Mouse (Mus musculus): ENCODE data around the gene Hist1h4h. TPM values are rescaled to one million over a fixed set of nuclear protein-coding genes. Genes with fewer than 3 reads are reported as not detected.
"Not testable (repeated sequence)": the region's sequence is repeated elsewhere in the genome, so short reads cannot be mapped to it uniquely, and the experiment has no call there.

The Hist1h4h gene
- polyA plus RNA-seq, 1 experiment from 2014 or later, result 2.8 TPM

DNA sequence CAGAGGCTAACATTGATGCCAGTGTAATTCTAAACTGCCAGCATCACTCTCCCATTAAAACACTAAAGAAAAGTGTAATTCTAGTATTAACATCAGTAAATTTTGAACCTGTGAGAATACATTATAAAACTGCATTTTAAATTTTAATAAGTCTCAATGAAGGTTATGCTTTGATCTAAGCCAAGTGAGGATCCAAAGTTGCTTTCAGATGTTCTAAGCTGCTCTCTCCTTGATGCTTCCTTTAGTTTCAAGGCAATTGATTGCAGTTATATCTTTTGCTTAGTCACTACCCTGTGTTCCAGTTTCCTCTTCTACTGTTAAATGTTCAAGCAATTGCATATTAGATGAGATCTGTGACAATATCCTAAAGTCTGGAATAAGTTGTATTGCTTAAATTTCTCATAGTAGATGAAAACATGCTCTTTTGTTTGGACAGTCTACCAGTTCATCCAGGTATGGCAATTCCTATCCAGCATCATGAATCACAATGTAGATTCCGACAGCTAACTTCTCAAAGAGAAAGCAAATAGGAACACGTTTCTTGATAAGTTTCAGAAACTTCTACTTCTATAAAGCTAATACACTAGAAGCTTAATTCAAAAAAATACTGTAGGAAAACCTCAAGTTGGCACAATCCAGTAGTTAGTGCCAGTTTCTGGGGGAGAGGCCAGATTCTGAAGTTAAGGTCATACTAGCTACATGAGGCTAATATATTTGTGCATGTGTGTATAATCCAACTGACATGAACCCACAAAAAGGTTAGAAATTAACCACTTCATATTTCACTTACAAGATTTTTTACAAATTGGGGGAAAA lies 41.6 kb downstream of the Hist1h4h start:
- H3K27me3 ChIP-seq (ENCODE audit: insufficient read depth, poor library complexity, severe bottlenecking), result no peaks in the 10 kb centered on the region
- H3K4me1 ChIP-seq, result peaks cover 5% of the 10 kb centered on the region; the same call in 1 of the 2 replicates
- WGBS, result 45% methylated on average over 2 of the region's 2 CpGs
- H3K4me3 ChIP-seq, result peak overlapping the region; percentile 58
- H3K36me3 ChIP-seq, result no peaks in the 10 kb centered on the region
- H3K27ac ChIP-seq, result peak overlapping the region; percentile 87
- no peak for DNase-seq (ENCODE audit: low spot score)
- no peaks in the 10 kb centered on the region for H3K9me3 ChIP-seq

DNA sequence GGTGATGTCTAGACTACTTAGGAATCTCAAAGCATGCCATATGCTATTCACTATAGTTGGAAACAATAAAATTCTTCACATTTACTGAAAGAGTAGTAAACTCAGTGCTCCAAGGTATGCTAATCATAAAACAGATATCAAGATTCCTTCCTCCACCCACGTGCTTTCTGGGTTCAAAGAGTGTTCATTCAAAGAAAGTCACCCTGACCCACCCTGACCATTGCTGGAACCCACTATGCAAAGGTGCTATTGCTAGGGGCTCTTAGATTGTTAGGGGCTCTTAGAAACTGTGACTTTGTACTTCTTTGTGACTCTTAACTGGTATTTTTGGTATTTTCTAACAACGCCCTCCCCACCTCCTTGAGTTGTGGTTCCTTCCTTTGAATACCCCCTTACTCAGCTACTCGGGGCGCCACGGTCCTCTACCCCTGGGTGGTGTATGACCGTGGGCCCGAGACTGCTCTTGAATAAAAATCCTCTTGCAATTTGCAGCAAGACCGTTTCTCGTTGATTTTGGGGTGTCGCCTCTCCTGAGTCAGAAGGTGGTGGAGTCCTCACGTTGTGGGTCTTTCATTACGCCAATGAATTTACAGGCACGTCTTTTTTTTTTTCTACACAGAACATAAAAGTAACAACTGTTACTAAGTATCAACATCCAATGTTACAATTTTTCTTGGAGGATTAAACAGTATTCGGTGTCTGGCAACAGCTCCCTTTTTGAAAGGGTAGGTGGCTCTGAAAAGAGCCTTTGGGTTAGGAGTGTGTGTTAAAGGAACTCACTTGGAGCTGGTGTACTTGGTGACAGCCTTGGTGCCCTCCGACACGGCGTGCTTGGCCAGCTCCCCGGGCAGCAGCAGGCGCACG lies 42.4 kb downstream of the Hist1h4h start:
- peak overlapping the region; percentile 87 for H3K27ac ChIP-seq
- not testable (repeated sequence) for H3K27me3 ChIP-seq (ENCODE audit: insufficient read depth, poor library complexity, severe bottlenecking); DNase-seq (ENCODE audit: low spot score); H3K36me3 ChIP-seq; H3K4me1 ChIP-seq; H3K9me3 ChIP-seq
- H3K4me3 ChIP-seq, result peak overlapping the region; percentile 58
- WGBS, result 13% methylated on average over 20 of the region's 20 CpGs

DNA sequence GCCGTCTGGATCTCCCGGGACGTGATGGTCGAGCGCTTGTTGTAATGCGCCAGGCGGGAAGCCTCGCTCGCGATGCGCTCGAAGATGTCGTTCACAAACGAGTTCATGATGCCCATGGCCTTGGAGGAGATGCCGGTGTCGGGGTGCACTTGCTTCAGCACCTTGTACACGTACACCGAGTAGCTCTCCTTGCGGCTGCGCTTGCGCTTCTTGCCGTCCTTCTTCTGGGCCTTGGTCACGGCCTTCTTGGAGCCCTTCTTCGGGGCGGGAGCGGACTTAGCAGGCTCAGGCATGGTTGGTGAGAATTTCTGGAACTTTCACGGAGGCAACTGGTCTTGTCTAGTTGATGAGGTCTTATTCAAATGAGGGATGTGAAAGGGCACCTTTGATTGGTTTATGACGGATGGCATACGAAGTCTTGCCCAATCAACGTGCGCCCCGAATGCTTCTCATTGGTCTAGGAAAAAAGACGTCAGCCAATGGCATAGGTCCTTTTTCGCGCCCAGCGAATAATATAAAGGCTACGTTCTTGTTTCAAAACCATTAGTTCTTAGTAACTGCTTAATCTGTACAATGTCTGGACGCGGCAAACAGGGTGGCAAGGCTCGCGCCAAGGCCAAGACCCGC lies 43.2 kb downstream of the Hist1h4h start, which contains the start of the genes Hist1h2bf and Hist1h2ad:
TSS of gene Hist1h2bf (minus strand) at position 299 of the 627 bp plus-strand sequence.
TSS of gene Hist1h2ad (plus strand) at position 484 of the 627 bp plus-strand sequence.
- H3K27me3 ChIP-seq (ENCODE audit: insufficient read depth, poor library complexity, severe bottlenecking); H3K36me3 ChIP-seq; H3K4me1 ChIP-seq; H3K9me3 ChIP-seq: not testable (repeated sequence)
- under 1% methylated on average over 42 of the region's 42 CpGs for WGBS
- Histone ChIP-seq H3K4me3 (peak within 1 kb of the TSS; percentile 59), H3K27ac (peak within 1 kb of the TSS; percentile 87)
- DNase-seq (ENCODE audit: low spot score), result peak; percentile 97

DNA sequence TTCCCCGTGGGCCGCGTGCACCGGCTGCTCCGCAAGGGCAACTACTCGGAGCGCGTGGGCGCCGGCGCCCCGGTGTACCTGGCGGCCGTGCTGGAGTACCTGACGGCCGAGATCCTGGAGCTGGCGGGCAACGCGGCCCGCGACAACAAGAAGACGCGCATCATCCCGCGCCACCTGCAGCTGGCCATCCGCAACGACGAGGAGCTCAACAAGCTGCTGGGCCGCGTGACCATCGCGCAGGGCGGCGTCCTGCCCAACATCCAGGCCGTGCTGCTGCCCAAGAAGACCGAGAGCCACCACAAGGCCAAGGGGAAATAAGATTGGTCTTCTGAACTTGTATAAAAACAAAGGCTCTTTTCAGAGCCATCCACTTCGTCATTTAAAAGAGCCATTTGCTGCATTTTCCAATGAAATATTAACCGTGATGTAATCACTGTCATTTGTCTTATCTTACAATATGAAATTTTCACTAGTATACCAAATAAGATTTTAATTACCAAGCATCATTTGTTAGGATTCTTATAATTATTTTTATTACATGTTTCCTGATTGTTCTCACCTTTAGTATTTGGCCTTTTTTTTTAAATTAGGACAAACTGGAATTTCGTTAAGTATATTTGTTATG lies 43.8 kb downstream of the Hist1h4h start:
- H3K36me3 ChIP-seq; DNase-seq (ENCODE audit: low spot score); H3K9me3 ChIP-seq; H3K27me3 ChIP-seq (ENCODE audit: insufficient read depth, poor library complexity, severe bottlenecking); H3K4me1 ChIP-seq: not testable (repeated sequence)
- Histone ChIP-seq H3K4me3 (peak overlapping the region; percentile 59), H3K27ac (peak overlapping the region; percentile 87)
- under 1% methylated on average over 12 of the region's 39 CpGs for WGBS

DNA sequence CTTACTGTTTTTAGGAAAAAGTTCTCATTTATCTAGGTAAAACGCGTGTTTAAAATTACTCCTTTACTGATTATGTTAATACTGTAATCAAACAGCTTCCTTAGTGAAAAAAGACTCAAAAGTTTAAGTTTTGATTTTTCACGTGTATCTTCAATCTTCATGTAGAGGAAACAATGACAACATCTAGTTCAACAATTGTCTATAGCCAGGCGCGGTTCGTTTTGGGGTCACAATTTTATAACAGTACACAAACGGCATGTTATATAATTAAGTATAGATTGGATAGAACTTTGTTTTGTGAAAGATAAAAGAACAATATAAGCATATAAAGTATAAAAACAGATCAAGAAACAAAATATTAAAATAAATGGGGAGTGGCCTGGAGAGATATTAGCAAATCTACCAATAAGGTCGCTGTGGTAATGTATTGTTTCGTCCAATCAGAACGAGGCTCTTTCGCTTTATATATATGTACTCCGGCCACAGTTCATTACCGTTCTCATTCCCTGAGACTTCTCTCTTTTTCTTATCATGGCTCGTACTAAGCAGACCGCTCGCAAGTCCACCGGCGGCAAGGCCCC lies 44.5 kb downstream of the Hist1h4h start, which contains the start of gene Hist1h3d:
TSS of gene Hist1h3d (plus strand) at position 493 of the 581 bp plus-strand sequence.
- Histone ChIP-seq H3K27me3 (ENCODE audit: insufficient read depth, poor library complexity, severe bottlenecking) (no peaks in the 10 kb centered on the region), H3K27ac (peak within 1 kb of the TSS; percentile 90), H3K4me1 (peaks cover 5% of the 10 kb centered on the region; the same call in 1 of the 2 replicates), H3K4me3 (peak within 1 kb of the TSS; percentile 59), H3K9me3 (no peaks in the 10 kb centered on the region), H3K36me3 (no peaks in the 10 kb centered on the region)
- DNase-seq (ENCODE audit: low spot score), result no peak
- WGBS, result under 1% methylated on average over 18 of the region's 18 CpGs

DNA sequence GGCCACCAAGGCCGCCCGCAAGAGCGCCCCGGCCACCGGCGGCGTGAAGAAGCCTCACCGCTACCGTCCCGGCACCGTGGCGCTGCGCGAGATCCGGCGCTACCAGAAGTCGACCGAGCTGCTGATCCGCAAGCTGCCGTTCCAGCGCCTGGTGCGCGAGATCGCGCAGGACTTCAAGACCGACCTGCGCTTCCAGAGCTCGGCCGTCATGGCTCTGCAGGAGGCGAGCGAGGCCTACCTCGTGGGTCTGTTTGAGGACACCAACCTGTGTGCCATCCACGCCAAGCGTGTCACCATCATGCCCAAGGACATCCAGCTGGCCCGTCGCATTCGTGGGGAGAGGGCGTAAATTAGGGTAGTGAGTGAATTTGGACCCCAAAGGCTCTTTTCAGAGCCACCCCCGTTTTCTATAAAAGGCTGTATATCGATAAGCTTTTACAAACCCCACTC lies 45.0 kb downstream of the Hist1h4h start:
- peak overlapping the region; percentile 90 for H3K27ac ChIP-seq
- WGBS, result under 1% methylated on average over 16 of the region's 40 CpGs
- not testable (repeated sequence) for DNase-seq (ENCODE audit: low spot score); H3K9me3 ChIP-seq; H3K4me1 ChIP-seq; H3K27me3 ChIP-seq (ENCODE audit: insufficient read depth, poor library complexity, severe bottlenecking); H3K36me3 ChIP-seq
- peak overlapping the region; percentile 59 for H3K4me3 ChIP-seq

DNA sequence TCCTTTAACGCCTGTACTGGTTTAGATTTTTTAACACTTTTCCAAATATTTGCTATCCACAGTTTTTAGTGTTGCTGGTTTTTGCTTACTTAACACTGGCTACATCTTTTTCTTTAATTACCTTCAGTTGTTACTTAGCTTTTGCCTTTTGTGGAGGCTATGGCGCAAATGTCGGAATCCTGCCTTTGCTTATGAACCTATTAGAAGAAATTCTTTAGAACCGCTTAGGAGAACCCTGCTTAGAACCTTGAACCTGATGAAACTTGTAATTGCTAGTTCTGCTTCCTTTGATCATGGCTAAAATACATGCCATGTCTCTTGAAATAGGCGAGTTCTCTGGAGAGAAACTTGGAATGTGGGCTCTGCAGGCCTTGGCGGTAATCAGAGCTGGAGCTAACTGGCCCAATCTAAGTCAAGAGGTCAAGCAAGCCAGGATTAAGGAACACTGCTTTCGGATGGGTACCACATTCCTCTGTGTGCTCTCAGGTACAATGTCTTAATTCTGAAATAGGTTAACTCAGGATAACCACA lies 45.6 kb downstream of the Hist1h4h start:
- WGBS, result 9% methylated on average over 7 of the region's 7 CpGs
- H3K4me1 ChIP-seq, result peaks cover 5% of the 10 kb centered on the region; the same call in 1 of the 2 replicates
- no peaks in the 10 kb centered on the region for H3K36me3 ChIP-seq
- peak overlapping the region; percentile 59 for H3K4me3 ChIP-seq
- no peak for DNase-seq (ENCODE audit: low spot score)
- no peaks in the 10 kb centered on the region for H3K27me3 ChIP-seq (ENCODE audit: insufficient read depth, poor library complexity, severe bottlenecking)
- peak overlapping the region; percentile 90 for H3K27ac ChIP-seq
- H3K9me3 ChIP-seq, result no peaks in the 10 kb centered on the region

DNA sequence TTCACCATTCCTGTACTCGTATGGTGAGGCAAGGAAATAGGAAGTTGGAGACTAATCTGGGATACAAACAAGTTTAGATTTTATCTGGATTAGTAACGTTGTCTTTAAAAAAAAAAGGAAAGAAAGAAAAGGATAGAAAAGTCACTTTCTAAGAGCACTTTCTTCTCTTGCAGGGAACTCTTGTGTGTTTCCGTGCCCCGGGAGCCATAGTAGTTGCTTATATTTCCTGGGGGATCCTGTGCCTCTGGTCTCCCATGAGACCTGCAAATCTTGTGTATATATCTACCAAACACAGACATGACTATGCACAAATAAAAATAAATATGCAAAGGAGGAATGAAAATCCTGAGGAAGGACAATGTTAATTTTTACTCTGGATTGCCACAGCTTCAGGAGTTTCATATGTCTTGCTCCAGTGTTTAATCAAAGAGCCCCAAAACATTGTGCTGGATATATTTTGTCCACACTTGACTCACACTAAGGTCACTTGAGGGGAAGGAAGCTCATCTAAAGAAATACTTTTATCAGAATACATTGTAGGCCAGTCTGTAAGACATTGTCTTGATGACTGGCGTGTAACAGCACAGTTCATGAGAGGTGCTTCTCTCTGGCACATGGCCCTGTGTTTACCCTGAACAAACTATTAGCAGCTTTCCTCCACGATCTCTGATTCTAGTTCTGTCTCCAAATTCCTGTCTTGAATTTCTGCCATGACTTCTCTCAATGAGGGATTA lies 46.2 kb downstream of the Hist1h4h start:
- no peaks in the 10 kb centered on the region for H3K9me3 ChIP-seq
- no peaks in the 10 kb centered on the region for H3K36me3 ChIP-seq
- peak overlapping the region; percentile 59 for H3K4me3 ChIP-seq
- no peaks in the 10 kb centered on the region for H3K27me3 ChIP-seq (ENCODE audit: insufficient read depth, poor library complexity, severe bottlenecking)
- peak overlapping the region; percentile 90 for H3K27ac ChIP-seq
- 57% methylated on average over 6 of the region's 6 CpGs for WGBS
- DNase-seq (ENCODE audit: low spot score), result no peak
- H3K4me1 ChIP-seq, result peaks cover 9% of the 10 kb centered on the region; the same call in 1 of the 2 replicates

DNA sequence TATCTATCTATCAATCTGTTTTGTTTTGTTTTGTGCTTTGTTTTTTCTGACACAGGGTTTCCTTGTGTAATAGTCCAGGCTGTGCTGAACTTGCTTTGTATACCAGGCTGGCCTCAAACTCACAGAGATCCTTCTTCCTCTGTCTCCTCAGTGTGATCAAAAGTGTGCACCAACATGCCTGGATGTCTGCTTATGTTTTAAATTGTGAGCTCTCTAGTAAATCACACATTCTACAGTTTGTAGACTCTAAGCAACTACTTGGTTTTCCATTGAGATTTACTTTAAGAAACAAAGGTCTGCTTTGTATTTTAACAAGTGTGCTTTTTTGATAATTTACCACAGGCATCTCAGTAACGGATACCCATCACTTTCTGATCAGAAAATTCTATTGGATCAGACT lies 47.0 kb downstream of the Hist1h4h start:
- Histone ChIP-seq H3K4me1 (peaks cover 11% of the 10 kb centered on the region; the same call in 1 of the 2 replicates), H3K36me3 (no peaks in the 10 kb centered on the region), H3K27me3 (ENCODE audit: insufficient read depth, poor library complexity, severe bottlenecking) (no peaks in the 10 kb centered on the region), H3K27ac (no peak overlapping the region), H3K4me3 (no peak overlapping the region), H3K9me3 (no peaks in the 10 kb centered on the region)
- DNase-seq (ENCODE audit: low spot score), result no peak
- 94% methylated on average over 1 of the region's 1 CpGs for WGBS
